Mouse (Mus musculus) C2C12 (cell line): Measurements from ENCODE around the gene Gm42372. TPM values are rescaled to one million over a fixed set of nuclear protein-coding genes. Genes with fewer than 3 reads are reported as not detected.

Experiments
- H3K27me3 ChIP-seq: one replicate; pipeline ENCODE4 v1.6.1; 2011; ENCODE audit not compliant: control insufficient read depth, insufficient read depth, insufficient read length
- H3K36me3 ChIP-seq: one replicate; pipeline ENCODE4 v1.6.1; 2011; ENCODE audit not compliant: control insufficient read depth, insufficient read depth
- H3K4me3 ChIP-seq: one replicate; pipeline ENCODE4 v1.5.1; 2011; ENCODE audit warnings: mild to moderate bottlenecking, control low read depth; ENCODE audit not compliant: poor library complexity, insufficient read depth, severe bottlenecking
- H3K79me2 ChIP-seq: one replicate; pipeline ENCODE4 v1.6.1; 2011; ENCODE audit not compliant: control insufficient read depth, insufficient read depth
- H3K79me3 ChIP-seq: one replicate; pipeline ENCODE4 v1.6.1; 2011; ENCODE audit warnings: low read depth, control low read depth
- H3ac ChIP-seq: one replicate; pipeline ENCODE3; 2011; ENCODE audit warnings: low read depth; ENCODE audit not compliant: control insufficient read depth, insufficient read length
- CEBPB ChIP-seq: IDR thresholded peaks from one replicate; pipeline ENCODE4 v1.6.1; 2011; ENCODE audit warnings: low read depth, mild to moderate bottlenecking, control low read depth, moderate library complexity
- CTCF ChIP-seq: IDR thresholded peaks from one replicate; pipeline ENCODE4 v1.5.1; 2011; ENCODE audit not compliant: control insufficient read depth, insufficient read depth, insufficient read length
- FOSL1 ChIP-seq: IDR thresholded peaks from one replicate; pipeline ENCODE4 v1.8.0; 2011; ENCODE audit warnings: mild to moderate bottlenecking, low read length; ENCODE audit not compliant: poor library complexity, insufficient read depth, severe bottlenecking
- MAX ChIP-seq: IDR thresholded peaks from one replicate; pipeline ENCODE4 v1.6.1; 2011; ENCODE audit warnings: mild to moderate bottlenecking, control low read depth
- MYOD1 ChIP-seq: IDR thresholded peaks from one replicate; pipeline ENCODE4 v1.6.1; 2011; ENCODE audit warnings: low read depth; ENCODE audit not compliant: control insufficient read depth, insufficient read length
- MYOG ChIP-seq: IDR thresholded peaks from one replicate; pipeline ENCODE4 v1.6.1; 2011; ENCODE audit not compliant: control insufficient read depth, insufficient read length; ENCODE audit errors: extremely low read depth
- USF1 ChIP-seq: IDR thresholded peaks from one replicate; pipeline ENCODE4 v1.6.1; 2011; ENCODE audit warnings: low read depth, mild to moderate bottlenecking, control low read depth, moderate library complexity
- polyA plus RNA-seq: library from polyadenylated mRNA; unstranded; fragments of >200 nt; fragmentation: generic; extraction: Trizol; gene quantifications from one replicate; pipeline ENCODE4 v1.2.1, GENCODE M21; 2012; ENCODE audit warnings: missing spikeins

The Gm42372 gene
- polyA plus RNA-seq, 1 experiment: not detected

GRCm38 (mm10) chr7:17025505-17025894 lies 42.6 kb downstream of the Gm42372 start:
- Histone ChIP-seq H3K4me3 (no peak overlapping the region), H3K36me3 (peaks cover 17% of the 10 kb centered on the region)

GRCm38 (mm10) chr7:17025896-17026622 lies 43.2 kb downstream of the Gm42372 start:
- Histone ChIP-seq H3K4me3 (peak overlapping the region; percentile 57), H3ac (no peak overlapping the region), H3K36me3 (peaks cover 12% of the 10 kb centered on the region), H3K79me3 (peaks cover 33% of the 10 kb centered on the region), H3K79me2 (peaks cover 52% of the 10 kb centered on the region), H3K27me3 (no peaks in the 10 kb centered on the region)
- TF ChIP-seq CEBPB (no peak), MYOD1 (no peak), MAX (no peak), CTCF (no peak), MYOG (no peak), USF1 (no peak), FOSL1 (no peak)

More at GRCm38 (mm10) chr7:17025505-17025894, 42.6 kb downstream of the Gm42372 start:
- no peak for TF ChIP-seq MYOD1
- TF ChIP-seq CTCF: no peak
- TF ChIP-seq FOSL1: no peak
- Histone ChIP-seq H3K79me3 (peaks cover 36% of the 10 kb centered on the region), H3K27me3 (no peaks in the 10 kb centered on the region), H3K79me2 (peaks cover 58% of the 10 kb centered on the region), H3ac (no peak overlapping the region)

DNA sequence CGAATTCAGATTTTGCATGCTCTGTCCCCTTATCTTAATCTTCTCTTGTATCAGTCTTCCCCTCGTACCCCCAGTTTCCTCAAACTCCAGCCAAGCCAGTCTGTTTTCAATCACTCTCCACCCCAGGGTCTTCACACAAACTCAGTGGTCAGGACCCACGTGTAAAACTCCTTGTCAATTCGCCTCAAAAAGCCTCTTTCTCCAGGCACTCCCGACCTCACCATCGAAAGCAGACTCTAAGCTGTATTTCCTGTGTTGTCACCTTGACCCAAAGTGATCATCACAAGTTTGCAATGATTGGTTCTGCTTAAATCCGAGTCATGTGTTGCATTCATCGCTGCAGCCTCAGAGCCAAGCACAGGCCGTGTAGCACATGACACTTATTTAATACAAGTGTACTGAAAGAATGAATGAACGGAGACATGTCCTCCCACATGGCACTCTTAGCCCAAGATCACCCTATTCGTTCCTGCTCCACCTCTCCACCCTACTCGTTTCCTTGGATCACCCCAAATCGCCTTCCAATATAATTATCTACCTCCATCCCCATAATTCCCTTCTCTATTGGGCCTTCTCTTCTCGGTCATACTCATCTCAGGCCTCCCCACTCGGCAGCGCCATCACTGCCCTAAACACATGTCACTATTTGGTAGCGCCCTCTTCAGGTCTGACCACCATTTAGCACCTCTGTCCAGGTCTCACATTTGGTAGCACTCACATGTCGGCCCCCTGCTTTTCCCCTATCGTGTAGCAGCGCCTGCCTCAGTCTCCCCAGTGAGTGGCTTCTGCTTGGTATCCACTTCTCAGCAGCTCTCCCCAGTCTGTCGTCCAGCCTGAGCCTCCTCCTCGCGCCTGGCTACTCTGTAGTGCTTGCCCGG lies 44.1 kb downstream of the Gm42372 start:
- peaks cover 5% of the 10 kb centered on the region for H3K36me3 ChIP-seq
- H3K27me3 ChIP-seq: no peaks in the 10 kb centered on the region
- peak overlapping the region; percentile 57 for H3K4me3 ChIP-seq
- H3K79me3 ChIP-seq: peaks cover 29% of the 10 kb centered on the region
- peak overlapping the region; percentile 82 for H3ac ChIP-seq
- H3K79me2 ChIP-seq: peaks cover 52% of the 10 kb centered on the region
- no peak for TF ChIP-seq FOSL1
- no peak for TF ChIP-seq MYOD1
- peak; percentile 68 for TF ChIP-seq CTCF
- TF ChIP-seq USF1: no peak
- TF ChIP-seq MYOG: no peak
- no peak for TF ChIP-seq MAX
- no peak for TF ChIP-seq CEBPB

GRCm38 (mm10) chr7:17027588-17028343 lies 44.9 kb downstream of the Gm42372 start, which contains the start of gene Ppp5c:
Gene Ppp5c, minus strand, starts transcription at chr7:17027924.
- H3K79me3 ChIP-seq: peaks cover 28% of the 10 kb centered on the region
- peak within 1 kb of the TSS; percentile 57 for H3K4me3 ChIP-seq
- H3ac ChIP-seq: peak within 1 kb of the TSS; percentile 82
- TF ChIP-seq MYOG (no peak), CEBPB (no peak)
- no peaks in the 10 kb centered on the region for H3K27me3 ChIP-seq
- peaks cover 47% of the 10 kb centered on the region for H3K79me2 ChIP-seq
- no peaks in the 10 kb centered on the region for H3K36me3 ChIP-seq

GRCm38 (mm10) chr7:17028923-17029322 lies 46.0 kb downstream of the Gm42372 start:
- H3K36me3 ChIP-seq: no peaks in the 10 kb centered on the region
- H3K4me3 ChIP-seq: no peak overlapping the region
- H3K79me3 ChIP-seq: peaks cover 26% of the 10 kb centered on the region
- H3K79me2 ChIP-seq: peaks cover 36% of the 10 kb centered on the region
- H3ac ChIP-seq: no peak overlapping the region
- TF ChIP-seq MAX (no peak), MYOD1 (no peak), USF1 (no peak), CEBPB (no peak), MYOG (no peak), CTCF (no peak), FOSL1 (no peak)
- no peaks in the 10 kb centered on the region for H3K27me3 ChIP-seq
